Mouse (Mus musculus): ENCODE results near the gene Zfp646. TPM values are rescaled to one million over a fixed set of nuclear protein-coding genes. Genes with fewer than 3 reads are reported as not detected.
"Not testable (repeated sequence)": the region's sequence is repeated elsewhere in the genome, so short reads cannot be mapped to it uniquely, and the experiment has no call there.

Gene Zfp646
- total and polyA plus RNA-seq, 2 experiments = 7.4 to 8.8 TPM

DNA sequence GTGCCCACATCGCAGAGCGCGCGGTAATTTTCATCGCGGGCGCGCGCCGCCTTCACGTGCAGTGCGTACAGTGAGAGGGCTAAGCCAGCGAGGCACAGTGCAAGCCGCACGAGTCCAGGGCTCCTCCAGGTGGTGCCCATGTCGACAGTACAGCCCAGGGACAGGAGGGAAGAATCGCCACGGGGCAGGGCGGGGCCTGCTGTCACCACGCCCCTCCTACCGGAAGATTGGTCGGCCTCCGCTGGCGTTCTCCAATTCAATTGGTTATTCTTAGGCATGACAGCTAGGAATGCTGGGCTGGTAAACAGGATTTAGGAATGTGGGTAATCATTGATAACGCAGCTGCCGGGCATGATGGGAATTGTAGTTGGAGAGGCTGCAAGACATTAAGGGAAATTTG is 19.4 kb downstream of the Zfp646 start, which contains the start of the genes Gm21974 and Vkorc1:
Gene Gm21974 (minus strand): TSS at position 13 of the 400 bp plus-strand sequence.
Gene Vkorc1 (minus strand): TSS at position 176 of the 400 bp plus-strand sequence.
- Histone ChIP-seq H3K79me2 (ENCODE audit: control insufficient read depth, insufficient read depth, low read length) (no peaks in the 10 kb centered on the region), H3K36me3 (ENCODE audit: control insufficient read depth, insufficient read depth, low read length) (peaks cover 11% of the 10 kb centered on the region), H3K27me3 (ENCODE audit: control insufficient read depth, insufficient read depth, low read length) (no peaks in the 10 kb centered on the region), H3K27ac (replicated peaks; ENCODE audit: insufficient read depth, low read depth, low read length) (peak within 1 kb of the TSS; percentile 85), H3K4me3 (ENCODE audit: insufficient read depth, low read depth, low read length) (peak within 1 kb of the TSS; percentile 69), H3K9ac (ENCODE audit: low read depth, low read length) (peak within 1 kb of the TSS; percentile 87), H3K4me1 (ENCODE audit: control insufficient read depth, insufficient read depth, low read length) (peaks cover 18% of the 10 kb centered on the region; the same call in 1 of the 2 replicates)
- peak; percentile 97 for DNase-seq (ENCODE audit: extremely low read depth, low read depth, low spot score)
- TF ChIP-seq POLR2A (IDR thresholded peaks at IDR 0.05; ENCODE audit: extremely low read depth, insufficient read depth, low read length) (peak; percentile 97), CTCF (IDR thresholded peaks at IDR 0.05; ENCODE audit: low read depth, low read length) (peak; percentile 52)
- 0% methylated on average over 26 of the region's 26 CpGs for WGBS

DNA sequence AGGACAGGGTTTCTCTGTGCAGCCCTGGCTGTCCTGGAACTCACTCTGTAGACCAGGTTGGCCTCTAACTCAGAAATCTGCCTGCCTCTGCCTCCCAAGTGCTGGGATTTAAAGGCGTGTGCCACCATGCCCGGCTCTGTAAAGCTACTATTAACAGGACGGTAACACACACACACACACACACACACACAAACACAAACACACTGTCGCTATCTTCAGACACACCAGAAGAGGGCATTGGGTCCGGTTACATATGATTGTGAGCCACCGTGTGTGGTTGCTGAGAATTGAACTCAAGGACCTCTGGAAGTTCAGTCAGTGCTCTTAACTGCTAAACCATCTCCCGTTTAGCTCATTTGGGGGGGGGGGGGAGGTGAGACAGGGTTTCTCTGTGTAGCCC is 19.9 kb downstream of the Zfp646 start:
- Histone ChIP-seq H3K4me1 (ENCODE audit: control insufficient read depth, insufficient read depth, low read length) (peaks cover 18% of the 10 kb centered on the region; the same call in 1 of the 2 replicates), H3K36me3 (ENCODE audit: control insufficient read depth, insufficient read depth, low read length) (peaks cover 11% of the 10 kb centered on the region)
- H3K27me3 ChIP-seq (ENCODE audit: control insufficient read depth, insufficient read depth, low read length); H3K4me3 ChIP-seq (ENCODE audit: insufficient read depth, low read depth, low read length); DNase-seq (ENCODE audit: extremely low read depth, low read depth, low spot score); H3K9ac ChIP-seq (ENCODE audit: low read depth, low read length); H3K79me2 ChIP-seq (ENCODE audit: control insufficient read depth, insufficient read depth, low read length); H3K27ac ChIP-seq (replicated peaks; ENCODE audit: insufficient read depth, low read depth, low read length): not testable (repeated sequence)
- 65% methylated on average over 7 of the region's 7 CpGs for WGBS

DNA sequence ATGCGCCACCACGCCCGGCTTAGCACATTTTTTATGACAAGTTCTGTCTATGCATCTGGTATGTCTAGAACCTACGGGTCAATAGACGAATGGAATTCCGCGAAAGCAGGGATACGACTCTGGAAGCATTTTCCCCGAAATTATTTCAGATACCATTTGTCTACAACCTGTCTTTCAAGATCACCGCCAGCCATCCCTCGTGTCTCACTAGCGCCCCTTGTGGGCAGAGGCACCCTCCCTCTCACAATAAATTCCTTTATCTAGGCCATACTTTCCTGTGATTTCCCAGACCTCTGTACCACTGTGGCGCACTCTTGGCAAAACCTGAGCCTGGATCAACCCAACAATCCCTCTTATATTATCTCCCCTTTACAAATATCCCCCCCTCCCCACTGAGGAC is 20.4 kb downstream of the Zfp646 start:
- Histone ChIP-seq H3K27me3 (ENCODE audit: control insufficient read depth, insufficient read depth, low read length) (no peaks in the 10 kb centered on the region), H3K4me1 (ENCODE audit: control insufficient read depth, insufficient read depth, low read length) (peaks cover 18% of the 10 kb centered on the region; the same call in 1 of the 2 replicates), H3K79me2 (ENCODE audit: control insufficient read depth, insufficient read depth, low read length) (no peaks in the 10 kb centered on the region), H3K4me3 (ENCODE audit: insufficient read depth, low read depth, low read length) (no peak overlapping the region), H3K9ac (ENCODE audit: low read depth, low read length) (no peak overlapping the region), H3K36me3 (ENCODE audit: control insufficient read depth, insufficient read depth, low read length) (peaks cover 11% of the 10 kb centered on the region), H3K27ac (replicated peaks; ENCODE audit: insufficient read depth, low read depth, low read length) (no peak overlapping the region)
- peak; percentile 80 for TF ChIP-seq CTCF (IDR thresholded peaks at IDR 0.05; ENCODE audit: low read depth, low read length)
- no peak for TF ChIP-seq POLR2A (IDR thresholded peaks at IDR 0.05; ENCODE audit: extremely low read depth, insufficient read depth, low read length)
- DNase-seq (ENCODE audit: extremely low read depth, low read depth, low spot score) = no peak
- 65% methylated on average over 13 of the region's 13 CpGs for WGBS

DNA sequence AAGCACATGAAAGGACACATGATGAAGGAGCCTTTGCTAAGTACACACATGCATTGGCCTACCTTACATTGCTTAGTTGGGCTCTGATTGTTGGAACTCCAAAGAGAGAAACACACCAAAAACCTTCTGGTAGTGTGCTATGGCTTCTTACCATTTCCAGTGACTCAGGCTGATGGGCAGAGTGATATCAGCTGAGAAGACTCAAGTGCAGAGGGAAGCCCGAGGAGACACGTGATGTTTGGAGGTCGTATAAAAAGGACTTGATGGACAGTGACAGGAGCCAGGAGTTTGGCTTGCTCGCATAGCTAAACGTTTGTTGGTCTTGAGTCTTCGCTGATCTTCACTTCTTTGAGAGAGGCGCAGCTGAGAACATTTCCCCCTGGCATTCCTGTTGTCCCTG is 21.5 kb downstream of the Zfp646 start:
- TF ChIP-seq CTCF (IDR thresholded peaks at IDR 0.05; ENCODE audit: low read depth, low read length) = no peak
- no peak for TF ChIP-seq POLR2A (IDR thresholded peaks at IDR 0.05; ENCODE audit: extremely low read depth, insufficient read depth, low read length)
- H3K4me3 ChIP-seq (ENCODE audit: insufficient read depth, low read depth, low read length) = no peak overlapping the region
- WGBS = 86% methylated on average over 7 of the region's 7 CpGs
- no peak overlapping the region for H3K9ac ChIP-seq (ENCODE audit: low read depth, low read length)
- H3K27ac ChIP-seq (replicated peaks; ENCODE audit: insufficient read depth, low read depth, low read length) = no peak overlapping the region
- no peaks in the 10 kb centered on the region for H3K27me3 ChIP-seq (ENCODE audit: control insufficient read depth, insufficient read depth, low read length)
- peaks cover 15% of the 10 kb centered on the region; the same call in 1 of the 2 replicates for H3K4me1 ChIP-seq (ENCODE audit: control insufficient read depth, insufficient read depth, low read length)
- no peaks in the 10 kb centered on the region for H3K79me2 ChIP-seq (ENCODE audit: control insufficient read depth, insufficient read depth, low read length)
- H3K36me3 ChIP-seq (ENCODE audit: control insufficient read depth, insufficient read depth, low read length) = peaks cover 9% of the 10 kb centered on the region
- no peak for DNase-seq (ENCODE audit: extremely low read depth, low read depth, low spot score)

DNA sequence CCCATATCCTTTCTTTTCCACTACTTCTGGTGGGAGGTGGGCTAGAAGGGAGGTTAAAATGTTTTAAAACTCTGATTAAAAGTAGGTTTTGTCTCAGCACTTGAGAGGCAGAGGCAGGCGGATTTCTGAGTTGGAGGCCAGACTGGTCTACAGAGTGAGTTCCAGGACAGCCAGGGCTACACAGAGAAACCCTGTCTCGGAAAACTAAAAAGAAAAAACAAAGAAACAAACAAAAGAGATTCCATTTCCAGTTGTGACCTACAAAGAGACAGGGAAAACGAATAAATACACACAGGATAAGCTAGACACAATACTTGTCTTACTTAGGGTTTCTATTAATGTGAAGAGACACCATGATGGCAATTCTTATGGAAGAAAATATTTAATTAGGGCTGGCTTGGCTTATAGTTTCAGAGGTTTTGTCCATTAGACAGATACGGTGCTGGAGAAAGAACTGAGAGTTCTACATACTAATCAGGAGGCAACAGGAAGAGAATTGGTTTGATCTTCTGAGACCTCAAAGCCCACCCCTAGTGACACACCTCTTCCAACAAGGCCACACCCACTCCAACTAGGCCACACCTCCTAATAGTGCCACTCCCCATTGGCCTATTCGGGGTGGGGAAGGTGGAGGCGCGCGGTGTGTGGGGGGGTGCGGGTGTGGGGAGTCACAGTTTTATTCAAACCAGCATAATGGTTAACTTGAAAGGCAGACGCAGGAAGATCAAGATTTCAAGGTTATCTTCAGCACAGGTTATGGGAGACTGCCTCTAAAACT is 22.3 kb downstream of the Zfp646 start:
- Histone ChIP-seq H3K4me1 (ENCODE audit: control insufficient read depth, insufficient read depth, low read length) (peaks cover 11% of the 10 kb centered on the region; the same call in 1 of the 2 replicates), H3K79me2 (ENCODE audit: control insufficient read depth, insufficient read depth, low read length) (no peaks in the 10 kb centered on the region), H3K9ac (ENCODE audit: low read depth, low read length) (no peak overlapping the region), H3K4me3 (ENCODE audit: insufficient read depth, low read depth, low read length) (no peak overlapping the region), H3K27me3 (ENCODE audit: control insufficient read depth, insufficient read depth, low read length) (no peaks in the 10 kb centered on the region), H3K27ac (replicated peaks; ENCODE audit: insufficient read depth, low read depth, low read length) (no peak overlapping the region), H3K36me3 (ENCODE audit: control insufficient read depth, insufficient read depth, low read length) (peaks cover 1% of the 10 kb centered on the region; the same call in 1 of the 2 replicates)
- 51% methylated on average over 10 of the region's 10 CpGs for WGBS
- no peak for DNase-seq (ENCODE audit: extremely low read depth, low read depth, low spot score)
- no peak for TF ChIP-seq CTCF (IDR thresholded peaks at IDR 0.05; ENCODE audit: low read depth, low read length)
- TF ChIP-seq POLR2A (IDR thresholded peaks at IDR 0.05; ENCODE audit: extremely low read depth, insufficient read depth, low read length) = no peak

DNA sequence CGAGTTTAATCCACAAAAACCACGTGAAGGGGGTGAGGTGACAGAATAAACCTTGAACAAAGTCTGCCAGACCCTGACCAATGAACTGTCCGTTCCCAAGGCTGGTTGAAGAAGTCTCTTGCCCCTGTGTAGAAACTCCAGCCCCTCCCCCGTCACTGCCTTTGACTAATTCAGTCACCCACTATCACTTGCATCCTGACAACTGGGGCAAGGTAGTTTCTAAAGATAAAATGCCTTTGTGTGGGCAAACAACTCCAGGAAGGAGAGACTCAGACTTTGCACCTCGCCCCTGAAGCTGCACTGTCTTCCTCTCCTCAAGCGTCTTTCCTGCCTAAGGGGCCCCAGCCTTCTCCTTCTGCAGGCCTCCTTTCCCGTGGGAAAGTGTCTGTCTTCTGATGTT is 24.0 kb downstream of the Zfp646 start:
- no peaks in the 10 kb centered on the region for H3K27me3 ChIP-seq (ENCODE audit: control insufficient read depth, insufficient read depth, low read length)
- no peak overlapping the region for H3K4me3 ChIP-seq (ENCODE audit: insufficient read depth, low read depth, low read length)
- H3K4me1 ChIP-seq (ENCODE audit: control insufficient read depth, insufficient read depth, low read length) = peaks cover 11% of the 10 kb centered on the region; the same call in 1 of the 2 replicates
- no peak overlapping the region for H3K9ac ChIP-seq (ENCODE audit: low read depth, low read length)
- 57% methylated on average over 7 of the region's 7 CpGs for WGBS
- H3K36me3 ChIP-seq (ENCODE audit: control insufficient read depth, insufficient read depth, low read length) = no peaks in the 10 kb centered on the region
- H3K27ac ChIP-seq (replicated peaks; ENCODE audit: insufficient read depth, low read depth, low read length) = no peak overlapping the region
- no peak for DNase-seq (ENCODE audit: extremely low read depth, low read depth, low spot score)
- peaks cover 3% of the 10 kb centered on the region; the same call in 1 of the 2 replicates for H3K79me2 ChIP-seq (ENCODE audit: control insufficient read depth, insufficient read depth, low read length)
- TF ChIP-seq CTCF (IDR thresholded peaks at IDR 0.05; ENCODE audit: low read depth, low read length) (no peak), POLR2A (IDR thresholded peaks at IDR 0.05; ENCODE audit: extremely low read depth, insufficient read depth, low read length) (no peak)
